Mouse (Mus musculus): ENCODE measurements around the gene Map4k1.

GRCm38 (mm10) chr7:28957286-28957685 is 24.6 kb upstream of the Map4k1 start:
- TF ChIP-seq CTCF (IDR thresholded peaks at IDR 0.05) (no peak), EP300 (IDR thresholded peaks at IDR 0.05; ENCODE audit: insufficient read depth, low read depth, low read length) (no peak), POLR2A (IDR thresholded peaks at IDR 0.05; ENCODE audit: insufficient read depth, low read depth, low read length) (no peak)

Data from heart, adult 2 months (tissue).